Mouse (Mus musculus): Measurements from ENCODE around the gene Anapc2.

GRCm38 (mm10) chr2:25236614-25237013, 35.7 kb upstream of the Anapc2 start, which contains the start of gene Rnf224:
- TF ChIP-seq FLI1 (IDR thresholded peaks at IDR 0.05; ENCODE audit: low read length) (no peak), GATA1 (IDR thresholded peaks at IDR 0.05; ENCODE audit: borderline replicate concordance, low read length) (no peak)
